Mouse (Mus musculus) kidney, embryonic 14.5 days (tissue): ENCODE results near the gene Cntd1. TPM values are rescaled to one million over a fixed set of nuclear protein-coding genes. Genes with fewer than 3 reads are reported as not detected.
A peak's percentile ranks its signal among the peaks of the same experiment; 100 is the strongest.

ENCODE experiments used
- ATAC-seq: fragments of 200-750 bp; cut with Nextera tagmentation; 2 replicates; pipeline ENCODE4 v1.8.0; 2017; ENCODE audit warnings: moderate number of reproducible peaks, mild to moderate bottlenecking, moderate TSS enrichment, moderate library complexity; ENCODE audit not compliant: low FRiP score, low TSS enrichment
- H3K27ac ChIP-seq: fragments of 300-500 bp; sonication (generic); 2 replicates; pipeline ENCODE4 v1.5.1; 2014; ENCODE audit warnings: low read depth, mild to moderate bottlenecking, low read length, moderate library complexity, mixed read lengths
- H3K27me3 ChIP-seq: fragments of 300-500 bp; sonication (generic); 2 replicates; pipeline ENCODE4 v1.6.1; 2014; ENCODE audit warnings: mild to moderate bottlenecking, low read length; ENCODE audit not compliant: control insufficient read depth, insufficient read depth
- H3K36me3 ChIP-seq: fragments of 300-500 bp; sonication (generic); 2 replicates; pipeline ENCODE4 v1.6.1; 2014; ENCODE audit warnings: low read length, mixed read lengths; ENCODE audit not compliant: control insufficient read depth, insufficient read depth
- H3K4me1 ChIP-seq: fragments of 300-500 bp; sonication (generic); 2 replicates; pipeline ENCODE4 v1.6.1; 2014; ENCODE audit warnings: low read length, mixed read lengths; ENCODE audit not compliant: control insufficient read depth, insufficient read depth
- H3K4me2 ChIP-seq: fragments of 300-500 bp; sonication (generic); replicated peaks from 2 replicates; pipeline ENCODE4 v1.6.1; 2014; ENCODE audit warnings: low read depth, mild to moderate bottlenecking, low read length
- H3K4me3 ChIP-seq: fragments of 300-500 bp; sonication (generic); 2 replicates; pipeline ENCODE4 v1.5.1; 2014; ENCODE audit warnings: mild to moderate bottlenecking, low read length
- H3K9ac ChIP-seq: fragments of 300-500 bp; sonication (generic); 2 replicates; pipeline ENCODE4 v1.6.1; 2014; ENCODE audit warnings: low read depth, mild to moderate bottlenecking, low read length, moderate library complexity
- H3K9me3 ChIP-seq: fragments of 300-500 bp; sonication (generic); 2 replicates; pipeline ENCODE4 v1.6.1; 2016; ENCODE audit warnings: low read length; ENCODE audit not compliant: control insufficient read depth
- WGBS: fragments of 180-500 bp; shearing (Covaris S2); extraction: QIAGEN DNeasy Blood & Tissue Kit; methylation state at CpG from one replicate; pipeline ENCODE4 v1.1.7; 2014; 5-methylcytosine and 5-hydroxymethylcytosine counted together
- polyA plus RNA-seq: library from polyadenylated mRNA; unstranded; fragments of >200 nt; fragmentation: Nextera tagmentation; extraction: Ambion mirVana; gene quantifications from 2 replicates; pipeline ENCODE4 v1.2.1, GENCODE M21; 2014

Gene Cntd1
- polyA plus RNA-seq, 1 experiment from 2014 or later = 1.7 TPM

DNA sequence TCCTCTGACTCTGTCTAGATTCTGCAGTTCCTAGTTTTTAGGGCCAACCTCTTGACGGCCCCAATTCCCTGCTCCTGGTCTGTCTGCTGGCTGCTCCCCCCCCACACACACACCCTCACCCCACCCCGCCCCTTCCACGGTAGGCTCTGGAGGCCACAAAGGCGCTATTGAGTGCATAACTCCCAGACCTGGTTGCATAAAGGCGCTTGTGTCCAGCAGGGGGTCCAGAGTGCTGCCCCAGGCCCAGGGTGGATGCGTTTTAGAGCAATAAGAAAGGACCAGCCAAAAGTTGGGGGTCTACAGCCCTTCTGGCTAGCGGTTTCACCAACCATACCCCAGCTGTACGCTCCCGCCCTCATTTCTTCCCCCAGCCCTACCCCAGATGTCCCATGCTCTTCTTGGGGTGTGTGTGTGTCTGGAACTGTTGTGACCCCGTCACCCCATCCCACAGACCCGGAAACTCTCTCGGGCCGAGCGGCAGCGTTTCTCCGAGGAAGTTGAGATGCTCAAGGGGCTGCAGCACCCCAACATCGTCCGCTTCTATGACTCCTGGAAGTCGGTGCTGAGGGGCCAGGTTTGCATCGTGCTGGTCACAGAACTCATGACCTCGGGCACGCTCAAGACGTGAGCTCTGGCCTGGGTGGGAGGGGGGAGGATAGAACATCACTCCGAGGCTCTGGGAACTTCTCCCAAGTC is 16.4 kb upstream of the Cntd1 start:
- H3K4me1 ChIP-seq = peaks cover 47% of the 10 kb centered on the region
- ATAC-seq = no peak
- H3K27ac ChIP-seq = no peak overlapping the region
- H3K27me3 ChIP-seq = peaks cover 9% of the 10 kb centered on the region; the same call in 1 of the 2 replicates
- no peaks in the 10 kb centered on the region for H3K9me3 ChIP-seq
- peak overlapping the region; percentile 46; the same call in 1 of the 2 replicates for H3K9ac ChIP-seq
- H3K4me3 ChIP-seq = peak overlapping the region; percentile 50
- peaks cover 5% of the 10 kb centered on the region; the same call in 1 of the 2 replicates for H3K36me3 ChIP-seq
- WGBS = 3% methylated on average over 24 of the region's 24 CpGs
- H3K4me2 ChIP-seq = peak overlapping the region; percentile 75

DNA sequence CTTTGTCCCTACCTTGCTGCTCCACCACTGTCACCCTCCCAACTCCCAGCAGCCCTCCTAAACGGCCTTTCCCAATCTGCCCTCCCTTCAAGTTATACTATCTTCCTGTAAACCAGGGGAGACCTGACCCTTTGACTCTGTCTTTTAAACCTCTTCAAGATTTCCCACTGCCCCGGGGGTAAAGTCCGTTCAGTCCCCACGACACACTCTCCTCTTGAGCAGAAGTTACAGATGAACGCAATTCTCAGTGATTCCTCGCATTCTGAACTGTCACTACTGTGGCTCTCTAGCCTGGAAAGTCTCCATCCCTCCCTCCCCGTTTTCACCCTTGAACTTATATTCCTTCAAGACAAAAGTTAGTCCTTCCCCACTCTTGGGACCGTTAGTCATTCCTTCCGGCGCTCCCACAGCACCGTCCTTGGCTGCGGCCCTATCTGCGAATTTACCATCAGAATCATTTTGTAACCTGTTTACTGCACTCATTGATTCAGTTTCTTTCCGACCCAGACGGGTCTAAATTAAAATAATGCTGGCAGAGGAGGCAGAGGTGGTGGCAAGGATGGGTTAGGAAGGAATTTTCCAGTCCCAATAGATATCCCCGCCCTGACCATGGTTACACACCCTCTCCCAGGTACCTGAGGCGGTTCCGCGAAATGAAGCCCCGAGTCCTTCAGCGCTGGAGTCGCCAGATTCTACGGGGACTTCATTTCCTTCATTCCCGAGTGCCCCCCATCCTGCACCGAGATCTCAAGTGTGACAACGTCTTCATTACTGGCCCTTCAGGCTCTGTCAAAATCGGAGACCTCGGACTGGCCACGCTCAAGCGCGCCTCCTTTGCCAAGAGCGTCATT is 15.4 kb upstream of the Cntd1 start:
- peaks cover 42% of the 10 kb centered on the region for H3K4me1 ChIP-seq
- ATAC-seq = no peak

DNA sequence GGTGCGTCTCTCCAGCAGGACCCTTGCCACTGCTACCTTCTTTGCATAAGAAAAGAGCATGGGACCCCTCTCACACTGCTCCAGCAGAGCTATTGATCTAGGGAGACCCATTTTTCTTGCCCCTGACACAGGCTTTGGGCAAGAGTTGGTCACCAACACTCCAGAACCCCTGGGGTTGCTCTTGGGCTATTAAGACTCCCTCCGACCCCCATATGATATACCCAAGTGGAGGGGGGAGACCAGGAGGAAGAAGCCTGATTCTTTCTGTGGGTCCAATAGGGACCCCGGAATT is 14.9 kb upstream of the Cntd1 start:
- Histone ChIP-seq H3K9me3 (no peaks in the 10 kb centered on the region), H3K9ac (no peak overlapping the region; the same call in 1 of the 2 replicates), H3K36me3 (0 out of 2 replicates have a peak, but pooled peaks cover 3% of the 10 kb centered on the region), H3K4me3 (peak overlapping the region; percentile 50; the same call in 1 of the 2 replicates), H3K27ac (no peak overlapping the region), H3K4me2 (peak overlapping the region; percentile 75; the same call in 1 of the 2 replicates), H3K4me1 (peaks cover 36% of the 10 kb centered on the region), H3K27me3 (peaks cover 9% of the 10 kb centered on the region; the same call in 1 of the 2 replicates)
- no peak for ATAC-seq
- 14% methylated on average over 3 of the region's 3 CpGs for WGBS

More for the DNA sequence above, 15.4 kb upstream of the Cntd1 start:
- H3K4me2 ChIP-seq = peak overlapping the region; percentile 75
- peaks cover 2% of the 10 kb centered on the region; the same call in 1 of the 2 replicates for H3K36me3 ChIP-seq
- no peak overlapping the region for H3K27ac ChIP-seq
- peak overlapping the region; percentile 46; the same call in 1 of the 2 replicates for H3K9ac ChIP-seq
- H3K9me3 ChIP-seq = no peaks in the 10 kb centered on the region
- peaks cover 9% of the 10 kb centered on the region; the same call in 1 of the 2 replicates for H3K27me3 ChIP-seq
- 10% methylated on average over 32 of the region's 32 CpGs for WGBS
- peak overlapping the region; percentile 50 for H3K4me3 ChIP-seq

DNA sequence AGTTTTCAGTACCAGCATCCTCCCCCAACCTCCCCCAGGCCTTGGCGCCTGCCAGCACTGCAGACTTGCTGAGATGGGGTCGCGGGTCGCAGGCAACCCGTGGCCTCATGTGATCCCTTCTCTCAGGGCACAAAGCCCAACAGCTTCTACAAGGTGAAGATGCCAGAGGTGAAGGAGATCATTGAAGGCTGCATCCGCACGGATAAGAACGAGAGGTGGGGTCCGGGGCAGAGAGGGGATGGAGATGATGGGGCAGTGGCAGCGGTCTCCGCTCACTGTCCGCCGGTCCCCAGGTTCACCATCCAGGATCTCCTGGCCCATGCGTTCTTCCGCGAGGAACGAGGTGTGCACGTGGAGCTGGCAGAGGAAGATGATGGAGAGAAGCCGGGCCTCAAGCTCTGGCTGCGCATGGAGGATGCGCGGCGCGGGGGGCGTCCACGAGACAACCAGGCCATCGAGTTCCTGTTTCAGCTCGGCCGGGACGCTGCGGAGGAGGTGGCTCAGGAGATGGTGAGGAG is 13.8 kb upstream of the Cntd1 start:
- no peaks in the 10 kb centered on the region for H3K9me3 ChIP-seq
- H3K27me3 ChIP-seq = peaks cover 9% of the 10 kb centered on the region; the same call in 1 of the 2 replicates
- H3K9ac ChIP-seq = peak overlapping the region; percentile 1; the same call in 1 of the 2 replicates
- H3K4me2 ChIP-seq = peak overlapping the region; percentile 38
- 6% methylated on average over 31 of the region's 31 CpGs for WGBS
- H3K4me1 ChIP-seq = peaks cover 30% of the 10 kb centered on the region
- ATAC-seq = no peak
- H3K4me3 ChIP-seq = peak overlapping the region; percentile 12
- H3K36me3 ChIP-seq = 0 out of 2 replicates have a peak, but pooled peaks cover 3% of the 10 kb centered on the region
- H3K27ac ChIP-seq = no peak overlapping the region

DNA sequence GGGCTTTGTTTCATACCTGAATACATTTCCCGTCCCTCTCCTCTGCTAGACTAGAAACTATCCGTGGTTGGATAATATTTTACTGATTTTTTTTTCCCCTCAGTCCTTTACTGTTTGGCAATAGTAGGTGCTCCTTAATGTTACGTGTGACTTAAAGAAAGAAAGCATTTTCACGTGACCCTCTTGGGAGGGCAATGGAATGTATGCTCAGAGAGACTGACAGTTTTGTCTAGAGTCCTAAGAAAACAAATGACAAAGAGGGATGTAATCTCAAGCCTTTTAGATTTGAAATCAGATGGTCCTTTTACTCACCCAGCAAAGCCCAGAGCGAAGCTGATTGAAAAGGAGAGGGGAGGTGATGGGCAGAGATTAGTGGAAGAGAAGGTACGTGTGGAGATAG is 12.9 kb upstream of the Cntd1 start:
- Histone ChIP-seq H3K9ac (no peak overlapping the region), H3K4me3 (no peak overlapping the region), H3K4me1 (peaks cover 30% of the 10 kb centered on the region), H3K36me3 (0 out of 2 replicates have a peak, but pooled peaks cover 3% of the 10 kb centered on the region), H3K27ac (no peak overlapping the region), H3K9me3 (no peaks in the 10 kb centered on the region), H3K27me3 (peaks cover 9% of the 10 kb centered on the region; the same call in 1 of the 2 replicates), H3K4me2 (no peak overlapping the region; the same call in 1 of the 2 replicates)
- no peak for ATAC-seq
- WGBS = 47% methylated on average over 6 of the region's 6 CpGs

DNA sequence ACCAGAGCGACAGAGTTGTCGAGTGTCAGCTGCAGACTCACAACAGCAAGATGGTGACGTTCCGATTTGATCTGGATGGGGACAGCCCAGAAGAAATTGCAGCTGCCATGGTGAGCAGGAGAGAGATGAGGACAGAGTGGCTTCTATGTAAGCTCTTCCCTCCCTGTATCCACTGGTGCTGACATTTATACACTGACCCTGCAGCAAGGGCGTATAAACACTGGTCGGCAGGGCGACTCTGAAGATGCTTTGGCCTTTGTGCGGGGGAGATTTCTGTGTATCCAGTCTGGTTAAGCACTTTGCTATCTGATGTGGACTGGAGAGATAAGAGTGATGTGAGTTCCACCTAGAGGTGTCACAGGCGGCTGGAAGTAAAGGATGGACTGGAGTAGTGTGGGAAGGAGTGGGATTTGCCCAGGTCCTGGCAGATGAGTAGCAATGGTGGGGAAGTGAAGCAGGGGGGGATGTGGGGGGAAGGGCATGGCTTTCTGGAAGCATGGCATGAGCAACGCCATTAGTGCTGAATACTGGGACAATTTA is 9.2 kb upstream of the Cntd1 start:
- Histone ChIP-seq H3K9ac (no peak overlapping the region), H3K4me3 (no peak overlapping the region), H3K9me3 (no peaks in the 10 kb centered on the region), H3K36me3 (0 out of 2 replicates have a peak, but pooled peaks cover 3% of the 10 kb centered on the region), H3K4me1 (peaks cover 10% of the 10 kb centered on the region; the same call in 1 of the 2 replicates), H3K4me2 (no peak overlapping the region), H3K27ac (no peak overlapping the region), H3K27me3 (no peaks in the 10 kb centered on the region)
- WGBS = 11% methylated on average over 10 of the region's 10 CpGs
- no peak for ATAC-seq

DNA sequence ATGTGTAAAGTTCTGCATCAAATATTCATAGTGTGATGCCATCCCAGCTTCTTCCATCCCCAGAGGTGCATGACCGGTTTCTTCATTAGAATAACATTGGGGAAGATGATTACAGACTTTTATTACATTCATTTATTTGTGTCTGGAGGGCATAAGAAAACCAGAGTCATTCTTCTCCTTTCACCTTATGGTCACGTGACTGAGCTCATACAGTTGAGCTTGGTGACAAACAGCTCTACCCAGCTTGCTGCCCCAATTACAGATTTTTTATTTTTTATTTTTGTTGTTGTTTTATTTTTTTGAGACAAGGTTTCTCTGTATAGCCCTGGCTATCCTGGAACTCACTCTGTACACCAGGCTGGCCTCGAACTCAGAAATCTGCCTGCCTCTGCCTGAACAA is 6.4 kb upstream of the Cntd1 start:
- no peak overlapping the region for H3K4me3 ChIP-seq
- ATAC-seq = no peak
- H3K27ac ChIP-seq = no peak overlapping the region
- H3K9me3 ChIP-seq = no peaks in the 10 kb centered on the region
- H3K36me3 ChIP-seq = peaks cover 9% of the 10 kb centered on the region; the same call in 1 of the 2 replicates
- peaks cover 21% of the 10 kb centered on the region for H3K4me1 ChIP-seq
- 86% methylated on average over 3 of the region's 3 CpGs for WGBS
- H3K9ac ChIP-seq = no peak overlapping the region
- H3K27me3 ChIP-seq = no peaks in the 10 kb centered on the region
- no peak overlapping the region for H3K4me2 ChIP-seq

DNA sequence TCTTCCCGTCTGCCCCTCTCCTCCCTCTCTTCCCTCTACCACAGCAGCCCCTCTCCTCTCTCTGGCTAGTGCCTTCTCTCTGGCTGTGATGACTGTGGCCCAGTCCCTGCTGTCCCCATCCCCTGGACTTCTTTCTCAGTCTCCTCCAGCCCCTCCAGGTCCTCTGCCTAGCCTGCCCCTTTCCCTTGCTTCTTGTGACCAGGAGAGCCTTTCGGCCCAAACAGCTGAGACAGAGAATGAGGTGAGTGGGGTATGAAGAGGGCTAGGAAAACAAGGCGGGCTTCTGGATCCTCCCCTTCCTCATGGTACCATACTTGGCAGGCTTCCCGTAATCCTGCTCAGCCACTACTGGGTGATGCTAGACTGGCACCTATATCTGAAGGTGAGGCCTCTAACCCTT is 3.5 kb upstream of the Cntd1 start:
- Histone ChIP-seq H3K4me3 (no peak overlapping the region), H3K27ac (no peak overlapping the region), H3K36me3 (peaks cover 5% of the 10 kb centered on the region; the same call in 1 of the 2 replicates), H3K27me3 (no peaks in the 10 kb centered on the region), H3K9me3 (no peaks in the 10 kb centered on the region), H3K4me2 (no peak overlapping the region), H3K9ac (no peak overlapping the region), H3K4me1 (peaks cover 31% of the 10 kb centered on the region)
- no peak for ATAC-seq
- 78% methylated on average over 4 of the region's 4 CpGs for WGBS
